Mouse (Mus musculus) embryonic facial prominence, embryonic 11.5 days (tissue): ENCODE data around the gene Gm13941. TPM values are rescaled to one million over a fixed set of nuclear protein-coding genes. Genes with fewer than 3 reads are reported as not detected.

Experiments used
- ATAC-seq: fragments of 200-750 bp; cut with Nextera tagmentation; replicated peaks from 2 replicates; pipeline ENCODE4 v1.8.0; 2017; ENCODE audit warnings: low read depth; ENCODE audit not compliant: insufficient number of reproducible peaks, low FRiP score, low TSS enrichment
- DNase-seq: peaks from one replicate; pipeline ENCODE4 v3.0.0-alpha.2; 2015; ENCODE audit warnings: low spot score
- H3K27ac ChIP-seq: fragments of 300-500 bp; sonication (generic); replicated peaks from 2 replicates; pipeline ENCODE4 v1.5.1; 2014; ENCODE audit warnings: mild to moderate bottlenecking, low read depth, low read length, control low read depth
- H3K27me3 ChIP-seq: fragments of 300-500 bp; sonication (generic); 2 replicates; pipeline ENCODE4 v1.6.1; 2014; ENCODE audit warnings: mild to moderate bottlenecking, low read length, moderate library complexity, mixed read lengths; ENCODE audit not compliant: control insufficient read depth, insufficient read depth
- H3K36me3 ChIP-seq: fragments of 300-500 bp; sonication (generic); replicated peaks from 2 replicates; pipeline ENCODE4 v1.6.1; 2014; ENCODE audit warnings: low read depth, mild to moderate bottlenecking, low read length, moderate library complexity, mixed read lengths; ENCODE audit not compliant: control insufficient read depth, insufficient read depth
- H3K4me1 ChIP-seq: fragments of 300-500 bp; sonication (generic); 2 replicates; pipeline ENCODE4 v1.6.1; 2014; ENCODE audit warnings: low read length, mixed read lengths; ENCODE audit not compliant: control insufficient read depth, insufficient read depth
- H3K4me2 ChIP-seq: fragments of 300-500 bp; sonication (generic); 2 replicates; pipeline ENCODE4 v1.6.1; 2014; ENCODE audit warnings: low read depth, mild to moderate bottlenecking, control low read depth, low read length, moderate library complexity
- H3K4me3 ChIP-seq: fragments of 300-500 bp; sonication (generic); 2 replicates; pipeline ENCODE4 v1.5.1; 2014; ENCODE audit warnings: low read depth, low read length, control low read depth
- H3K9ac ChIP-seq: fragments of 300-500 bp; sonication (generic); replicated peaks from 2 replicates; pipeline ENCODE4 v1.6.1; 2014; ENCODE audit warnings: mild to moderate bottlenecking, control low read depth, low read length
- H3K9me3 ChIP-seq: fragments of 300-500 bp; sonication (generic); replicated peaks from 2 replicates; pipeline ENCODE4 v1.6.1; 2016; ENCODE audit warnings: mild to moderate bottlenecking, low read length, inconsistent platforms, mixed read lengths; ENCODE audit not compliant: control insufficient read depth
- WGBS: fragments of 180-500 bp; shearing (Covaris S2); extraction: QIAGEN DNeasy Blood & Tissue Kit; methylation state at CpG from one replicate; pipeline ENCODE4 v1.1.7; 2014; 5-methylcytosine and 5-hydroxymethylcytosine counted together
- polyA plus RNA-seq: library from polyadenylated mRNA; unstranded; fragments of >200 nt; fragmentation: Nextera tagmentation; extraction: Ambion mirVana; gene quantifications from 2 replicates; pipeline ENCODE4 v1.2.1, GENCODE M21; 2014

Gm13941 gene
- polyA plus RNA-seq: not detected in 2 replicates

DNA sequence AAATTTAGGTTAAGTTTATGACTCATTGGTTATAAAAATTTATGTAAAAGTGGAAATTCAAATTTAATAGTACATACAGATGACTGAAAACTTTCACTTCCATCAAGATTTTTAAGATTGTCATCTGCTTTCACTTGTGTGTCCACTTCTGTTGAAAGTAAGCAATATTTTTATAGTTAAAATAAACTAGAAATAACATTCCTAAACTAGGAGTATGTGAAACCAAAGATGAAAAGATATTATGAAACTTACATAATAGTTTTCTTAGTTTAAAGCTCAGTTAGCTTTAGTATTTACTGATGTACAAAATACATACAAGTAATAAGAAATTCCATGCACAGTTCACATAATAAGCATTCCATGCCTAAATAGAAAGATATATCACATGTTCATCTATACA is at the start of gene Gm13941:
Gene Gm13941 (minus strand): TSS at position 101 of the 400 bp plus-strand sequence.
- Histone ChIP-seq H3K4me1 (no peaks in the 10 kb centered on the region), H3K27me3 (no peaks in the 10 kb centered on the region), H3K9ac (no peak within 1 kb of the TSS), H3K9me3 (no peaks in the 10 kb centered on the region), H3K4me3 (no peak within 1 kb of the TSS), H3K4me2 (no peak within 1 kb of the TSS), H3K36me3 (no peaks in the 10 kb centered on the region), H3K27ac (no peak within 1 kb of the TSS)
- ATAC-seq (no peak), DNase-seq (no peak)

DNA sequence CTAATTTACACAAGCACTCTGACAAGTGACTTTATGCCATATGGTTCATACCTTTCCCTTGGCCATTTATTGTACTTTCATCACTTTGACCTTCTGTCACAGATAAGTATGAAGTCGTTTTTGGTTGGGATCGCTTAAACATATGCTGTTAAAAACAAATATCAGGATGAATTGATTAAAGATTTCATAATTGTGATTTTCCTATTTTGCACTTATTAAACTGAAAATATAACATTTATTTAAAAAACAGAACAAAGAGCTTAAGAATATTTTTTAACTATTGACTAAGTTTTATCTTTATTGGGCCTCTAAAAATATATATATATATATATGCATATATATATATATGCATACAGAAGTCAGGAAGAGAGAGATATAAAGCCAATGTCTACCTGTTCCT is 47.1 kb upstream of the Gm13941 start, which contains the start of gene Gm15130:
Gene Gm15130 (minus strand): TSS at position 101 of the 400 bp plus-strand sequence.
- Histone ChIP-seq H3K9ac (no peak within 1 kb of the TSS), H3K27ac (no peak within 1 kb of the TSS), H3K4me1 (no peaks in the 10 kb centered on the region), H3K27me3 (no peaks in the 10 kb centered on the region), H3K4me2 (no peak within 1 kb of the TSS), H3K36me3 (no peaks in the 10 kb centered on the region), H3K4me3 (no peak within 1 kb of the TSS), H3K9me3 (no peaks in the 10 kb centered on the region)
- DNase-seq (no peak), ATAC-seq (no peak)
- 75% methylated on average over 2 of the region's 2 CpGs for WGBS

DNA sequence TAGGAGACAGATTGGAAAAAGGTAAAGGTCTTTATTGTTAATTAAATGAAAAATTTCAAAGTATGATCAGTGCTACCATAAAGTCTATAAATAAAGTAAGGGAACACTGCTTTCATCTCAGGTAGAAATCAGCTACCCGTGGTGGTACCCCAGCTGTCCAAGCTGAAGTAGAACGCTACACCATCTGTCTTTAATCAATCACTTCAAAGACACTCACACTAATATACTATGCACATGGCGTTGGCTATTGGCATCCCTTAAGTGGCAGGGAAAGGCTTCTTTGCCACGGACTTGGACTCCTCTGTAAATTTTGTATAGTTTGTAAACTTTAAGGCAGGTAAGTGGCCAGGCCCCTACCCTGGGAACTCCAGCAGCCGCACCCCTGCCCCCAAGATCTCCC is 30.0 kb upstream of the Gm13941 start:
- 49% methylated on average over 5 of the region's 5 CpGs for WGBS
- Histone ChIP-seq H3K9ac (no peak overlapping the region), H3K4me1 (no peaks in the 10 kb centered on the region), H3K27ac (no peak overlapping the region), H3K4me2 (no peak overlapping the region), H3K36me3 (no peaks in the 10 kb centered on the region), H3K4me3 (no peak overlapping the region), H3K9me3 (no peaks in the 10 kb centered on the region), H3K27me3 (no peaks in the 10 kb centered on the region)
- no peak for DNase-seq
- ATAC-seq: no peak

DNA sequence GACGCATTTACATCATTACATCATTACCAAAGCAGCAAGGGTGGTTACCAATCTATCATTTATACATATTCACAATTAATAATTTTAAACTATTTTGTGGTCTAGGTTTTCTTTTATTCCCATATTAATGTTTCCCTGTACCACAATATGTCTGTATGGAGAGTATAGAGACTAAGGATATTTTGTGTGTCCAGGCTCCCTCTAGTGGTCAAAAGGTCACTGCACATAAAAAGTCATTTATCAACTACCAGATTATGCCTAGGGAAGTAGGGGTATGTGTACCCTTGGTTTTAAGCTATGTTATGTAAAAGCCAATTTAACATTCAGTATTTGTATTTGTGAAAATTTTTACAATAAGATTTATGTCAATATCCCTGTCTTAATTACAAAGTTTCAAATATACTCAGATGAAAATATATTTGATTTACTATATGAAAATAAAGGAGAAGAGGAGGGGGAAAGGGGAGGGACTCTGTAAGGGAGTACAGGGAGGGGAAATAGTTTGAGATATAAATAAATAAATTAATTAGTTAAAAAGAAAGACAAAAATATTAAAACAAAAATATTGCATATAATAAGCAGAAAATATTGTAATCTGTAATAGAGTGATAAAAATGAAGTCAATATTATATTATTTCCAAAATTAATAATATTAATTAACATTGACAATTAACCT is 47.1 kb downstream of the Gm13941 start:
- DNase-seq (peak; percentile 78), ATAC-seq (peak; percentile 65; the same call in 1 of the 2 replicates)
- H3K36me3 ChIP-seq: no peaks in the 10 kb centered on the region
- H3K4me2 ChIP-seq: no peak overlapping the region
- WGBS: 100% methylated on average over 1 of the region's 1 CpGs
- no peak overlapping the region for H3K9ac ChIP-seq
- H3K4me3 ChIP-seq: no peak overlapping the region
- no peaks in the 10 kb centered on the region for H3K9me3 ChIP-seq
- H3K27me3 ChIP-seq: no peaks in the 10 kb centered on the region
- no peak overlapping the region for H3K27ac ChIP-seq
- H3K4me1 ChIP-seq: no peaks in the 10 kb centered on the region

Other genes with a start within 250 kb of the Gm13941 start
- 0.11 and 0.73 TPM in 2 replicates for gene Ano3, start 155.1 kb downstream of the Gm13941 start, polyA plus RNA-seq
- not detected in 2 replicates for gene Gm15130, start 47.0 kb upstream of the Gm13941 start, polyA plus RNA-seq
- gene 4930430A15Rik, start 123.6 kb upstream of the Gm13941 start, polyA plus RNA-seq: not detected in 2 replicates
- not detected in 2 replicates for gene Olfr1275, start 129.3 kb upstream of the Gm13941 start, polyA plus RNA-seq
- gene Olfr1276, start 148.5 kb upstream of the Gm13941 start, polyA plus RNA-seq: not detected in 2 replicates
- gene Olfr1277, start 168.1 kb upstream of the Gm13941 start, polyA plus RNA-seq: not detected in 2 replicates
- not detected in 2 replicates for gene Olfr1278, start 184.2 kb upstream of the Gm13941 start, polyA plus RNA-seq
- not detected in 2 replicates for gene Olfr1279, start 194.7 kb upstream of the Gm13941 start, polyA plus RNA-seq
- gene Olfr1280, start 208.0 kb upstream of the Gm13941 start, polyA plus RNA-seq: not detected in 2 replicates
- not detected in 2 replicates for gene Olfr1281, start 220.5 kb upstream of the Gm13941 start, polyA plus RNA-seq
- not detected in 2 replicates for gene Olfr1282, start 230.1 kb upstream of the Gm13941 start, polyA plus RNA-seq